Comparison of ENCODE assay signal across 8 mouse cellular contexts in genomic region chr9:20901466-20902173, GRCm38 (mm10). TPM values are rescaled to one million over a fixed set of nuclear protein-coding genes. Genes with fewer than 3 reads are reported as not detected.
A peak's percentile ranks its signal among the peaks of the same experiment; 100 is the strongest.
DNase-seq lines count a peak whose midpoint lies in the region; ATAC-seq and TF ChIP-seq lines count a peak whose summit lies in the region.

No protein-coding gene starts in this region.

- no peaks in the 10 kb centered on the region for H3K27me3 ChIP-seq in forebrain, postnatal 0 days (ENCODE audit: insufficient read depth, low read length)
- no peaks in the 10 kb centered on the region for H3K27me3 ChIP-seq in forebrain, embryonic 15.5 days
- H3K27me3 ChIP-seq in lung, embryonic 16.5 days (ENCODE audit: control insufficient read depth, insufficient read depth, low read depth, low read length), result no peaks in the 10 kb centered on the region

- 0 out of 2 replicates have a peak overlapping the region, but pooled peaks have one; percentile 15 for H3K27ac ChIP-seq in forebrain, postnatal 0 days (ENCODE audit: low read depth, low read length)
- no peak overlapping the region for H3K27ac ChIP-seq in forebrain, embryonic 15.5 days (replicated peaks)
- no peak overlapping the region for H3K27ac ChIP-seq in lung, embryonic 16.5 days (ENCODE audit: low read length)

- WGBS in forebrain, postnatal 0 days, result 17% methylated on average over 13 of the region's 13 CpGs
- 13% methylated on average over 13 of the region's 13 CpGs for WGBS in forebrain, embryonic 15.5 days
- 11% methylated on average over 13 of the region's 13 CpGs for WGBS in lung, embryonic 16.5 days

- peaks cover 8% of the 10 kb centered on the region; the same call in 1 of the 2 replicates for H3K4me1 ChIP-seq in forebrain, postnatal 0 days (ENCODE audit: insufficient read depth)
- peaks cover 17% of the 10 kb centered on the region for H3K4me1 ChIP-seq in forebrain, embryonic 15.5 days
- H3K4me1 ChIP-seq in lung, embryonic 16.5 days (replicated peaks; ENCODE audit: control insufficient read depth, insufficient read depth, low read length), result peaks cover 16% of the 10 kb centered on the region

- H3K36me3 ChIP-seq in forebrain, postnatal 0 days (ENCODE audit: insufficient read depth), result peaks cover 16% of the 10 kb centered on the region
- peaks cover 14% of the 10 kb centered on the region for H3K36me3 ChIP-seq in forebrain, embryonic 15.5 days
- peaks cover 12% of the 10 kb centered on the region for H3K36me3 ChIP-seq in lung, embryonic 16.5 days (ENCODE audit: control insufficient read depth, insufficient read depth, low read length)

- peak; percentile 37 for DNase-seq in forebrain, postnatal 0 days
- peak; percentile 75 for DNase-seq in embryo, embryonic 10.5 days (ENCODE audit: low spot score)
- peak; percentile 23 to 32 for DNase-seq in thymus, postnatal 36 days
- DNase-seq in layer of hippocampus, adult 9-11 months, result no peak

- peak; percentile 66 for TF ChIP-seq CTCF in forebrain, postnatal 0 days (IDR thresholded peaks at IDR 0.05; ENCODE audit: low read depth)

- no peaks in the 10 kb centered on the region for H3K9me3 ChIP-seq in forebrain, postnatal 0 days (ENCODE audit: low read length)
- no peaks in the 10 kb centered on the region for H3K9me3 ChIP-seq in forebrain, embryonic 15.5 days
- H3K9me3 ChIP-seq in lung, embryonic 16.5 days (ENCODE audit: control insufficient read depth, low read length), result no peaks in the 10 kb centered on the region

- no peak overlapping the region for H3K4me2 ChIP-seq in forebrain, postnatal 0 days (ENCODE audit: low read depth)
- no peak overlapping the region for H3K4me2 ChIP-seq in forebrain, embryonic 15.5 days (replicated peaks)
- no peak overlapping the region for H3K4me2 ChIP-seq in lung, embryonic 16.5 days (ENCODE audit: low read depth, low read length)

- ATAC-seq in forebrain, postnatal 0 days, result 0 out of 2 replicates have a peak, but pooled peaks have one; percentile 14
- ATAC-seq in forebrain, embryonic 15.5 days (replicated peaks), result no peak
- peak; percentile 60 for ATAC-seq in CD4-positive, CD25-positive, alpha-beta regulatory T cell, adult 4 months
- ATAC-seq in inflammation-experienced regulatory T-cells, adult 6 months, result peak; percentile 47
- 0 out of 2 replicates have a peak, but pooled peaks have one; percentile 12 for ATAC-seq in lung, embryonic 16.5 days (ENCODE audit: low read depth)

- no peak overlapping the region for H3K4me3 ChIP-seq in forebrain, postnatal 0 days (ENCODE audit: low read depth, low read length)
- no peak overlapping the region for H3K4me3 ChIP-seq in forebrain, embryonic 15.5 days
- no peak overlapping the region for H3K4me3 ChIP-seq in lung, embryonic 16.5 days (ENCODE audit: low read length)

- no peak overlapping the region for H3K9ac ChIP-seq in forebrain, postnatal 0 days
- no peak overlapping the region; the same call in 1 of the 2 replicates for H3K9ac ChIP-seq in forebrain, embryonic 15.5 days (replicated peaks)
- peak overlapping the region; percentile 40; the same call in 1 of the 2 replicates for H3K9ac ChIP-seq in lung, embryonic 16.5 days (ENCODE audit: low read length)

RNA-seq across cellular contexts. Expression of gene Eif3g, which starts 3.2 kb away (rescaled TPM):
- 129 and 137 TPM in 2 replicates for total RNA-seq in forebrain, postnatal 0 days (2014; rRNA removed)
- 232 and 242 TPM in 2 replicates for polyA plus RNA-seq in forebrain, postnatal 0 days (2015; fragmentation: Nextera tagmentation; extraction: Ambion mirVana)
- polyA plus RNA-seq in forebrain, embryonic 15.5 days (2015; fragmentation: Nextera tagmentation; extraction: Ambion mirVana), result 267 and 288 TPM in 2 replicates
- polyA plus RNA-seq in CD4-positive, CD25-positive, alpha-beta regulatory T cell, adult 4 months (2017; shearing (Covaris generic)), result 100 to 1,000 TPM; 200 to 213 TPM
- 100 to 1,000 TPM; 159 to 219 (median 191) TPM for polyA plus RNA-seq in inflammation-experienced regulatory T-cells, adult 6 months (2017; shearing (Covaris generic))
- 255 and 258 TPM in 2 replicates for polyA plus RNA-seq in lung, embryonic 16.5 days (2015; fragmentation: Nextera tagmentation; extraction: Ambion mirVana)

RNA-seq across cellular contexts. Expression of gene Ppan, which starts 13.6 kb away (rescaled TPM):
- 55.5 and 72.4 TPM in 2 replicates for total RNA-seq in forebrain, postnatal 0 days (2014; rRNA removed)
- polyA plus RNA-seq in forebrain, postnatal 0 days (2015; fragmentation: Nextera tagmentation; extraction: Ambion mirVana), result 40.7 and 43.1 TPM in 2 replicates
- polyA plus RNA-seq in forebrain, embryonic 15.5 days (2015; fragmentation: Nextera tagmentation; extraction: Ambion mirVana), result 57.1 and 59.0 TPM in 2 replicates
- 10 to 100 TPM; 24.1 to 36.4 TPM for polyA plus RNA-seq in CD4-positive, CD25-positive, alpha-beta regulatory T cell, adult 4 months (2017; shearing (Covaris generic))
- polyA plus RNA-seq in inflammation-experienced regulatory T-cells, adult 6 months (2017; shearing (Covaris generic)), result 10 to 100 TPM; 16.1 to 28.8 (median 24.2) TPM
- polyA plus RNA-seq in lung, embryonic 16.5 days (2015; fragmentation: Nextera tagmentation; extraction: Ambion mirVana), result 57.3 and 64.1 TPM in 2 replicates

RNA-seq across cellular contexts. Expression of gene Angptl6, which starts 22.1 kb away (rescaled TPM):
- 8.6 and 13.8 TPM in 2 replicates for total RNA-seq in forebrain, postnatal 0 days (2014; rRNA removed)
- polyA plus RNA-seq in forebrain, postnatal 0 days (2015; fragmentation: Nextera tagmentation; extraction: Ambion mirVana), result 16.4 and 20.6 TPM in 2 replicates
- polyA plus RNA-seq in forebrain, embryonic 15.5 days (2015; fragmentation: Nextera tagmentation; extraction: Ambion mirVana), result 15.4 and 15.6 TPM in 2 replicates
- 1 to 10 TPM in 1 of 2 experiments, under 1 TPM in 1; 0.43 to 1.1 TPM for polyA plus RNA-seq in CD4-positive, CD25-positive, alpha-beta regulatory T cell, adult 4 months (2017; shearing (Covaris generic))
- 1 to 10 TPM in 1 of 3 experiments, under 1 TPM in 2; 0.27 to 1.9 (median 0.63) TPM for polyA plus RNA-seq in inflammation-experienced regulatory T-cells, adult 6 months (2017; shearing (Covaris generic))
- polyA plus RNA-seq in lung, embryonic 16.5 days (2015; fragmentation: Nextera tagmentation; extraction: Ambion mirVana), result 2.7 and 3.1 TPM in 2 replicates

RNA-seq across cellular contexts. Expression of gene A230050P20Rik, which starts 33.2 kb away (rescaled TPM):
- total RNA-seq in forebrain, postnatal 0 days (2014; rRNA removed), result 18.0 and 22.1 TPM in 2 replicates
- polyA plus RNA-seq in forebrain, postnatal 0 days (2015; fragmentation: Nextera tagmentation; extraction: Ambion mirVana), result 5.0 and 19.6 TPM in 2 replicates
- 2.9 and 3.5 TPM in 2 replicates for polyA plus RNA-seq in forebrain, embryonic 15.5 days (2015; fragmentation: Nextera tagmentation; extraction: Ambion mirVana)
- polyA plus RNA-seq in CD4-positive, CD25-positive, alpha-beta regulatory T cell, adult 4 months (2017; shearing (Covaris generic)), result 10 to 100 TPM; 13.8 to 24.3 TPM
- 10 to 100 TPM in 2 of 3 experiments, 1 to 10 TPM in 1; 9.9 to 16.8 (median 14.3) TPM for polyA plus RNA-seq in inflammation-experienced regulatory T-cells, adult 6 months (2017; shearing (Covaris generic))
- 18.8 and 22.4 TPM in 2 replicates for polyA plus RNA-seq in lung, embryonic 16.5 days (2015; fragmentation: Nextera tagmentation; extraction: Ambion mirVana)

RNA-seq across cellular contexts. Expression of gene Dnmt1, which starts 58.1 kb away (rescaled TPM):
- total RNA-seq in forebrain, postnatal 0 days (2014; rRNA removed), result 83.1 and 101 TPM in 2 replicates
- 36.2 and 39.9 TPM in 2 replicates for polyA plus RNA-seq in forebrain, postnatal 0 days (2015; fragmentation: Nextera tagmentation; extraction: Ambion mirVana)
- polyA plus RNA-seq in forebrain, embryonic 15.5 days (2015; fragmentation: Nextera tagmentation; extraction: Ambion mirVana), result 80.0 and 84.6 TPM in 2 replicates
- 10 to 100 TPM; 43.0 to 75.2 TPM for polyA plus RNA-seq in CD4-positive, CD25-positive, alpha-beta regulatory T cell, adult 4 months (2017; shearing (Covaris generic))
- 10 to 100 TPM; 41.0 to 78.9 (median 43.9) TPM for polyA plus RNA-seq in inflammation-experienced regulatory T-cells, adult 6 months (2017; shearing (Covaris generic))
- 92.5 and 97.1 TPM in 2 replicates for polyA plus RNA-seq in lung, embryonic 16.5 days (2015; fragmentation: Nextera tagmentation; extraction: Ambion mirVana)
